Mouse (Mus musculus) liver, embryonic 14.5 days (tissue): ENCODE data around the gene Slu7.

ENCODE experiments used
- CTCF ChIP-seq: IDR thresholded peaks from 2 replicates; pipeline ENCODE4 v1.5.1; 2016; ENCODE audit warnings: antibody characterized with exemption, low read depth, control low read depth
- EP300 ChIP-seq: IDR thresholded peaks from 2 replicates; pipeline ENCODE4 v1.6.1; 2016; ENCODE audit warnings: antibody characterized with exemption, low read depth

GRCm38 (mm10) chr11:43481672-43482522 is 48.4 kb downstream of the Slu7 start:
- TF ChIP-seq CTCF = no peak
- TF ChIP-seq EP300 = no peak
